Mouse (Mus musculus) cerebellum, adult 2 months (tissue): Measurements from ENCODE around the gene Slc25a23. TPM values are rescaled to one million over a fixed set of nuclear protein-coding genes. Genes with fewer than 3 reads are reported as not detected.

ENCODE experiments used
- DNase-seq, 2 experiments: peaks; one replicate each; pipeline ENCODE4 v3.0.0; 2021
- H3K27ac ChIP-seq: fragments of 200-500 bp; 2 replicates; pipeline ENCODE4 v1.5.1; 2012; ENCODE audit warnings: low read length, control low read depth, inconsistent platforms; ENCODE audit not compliant: insufficient read depth
- H3K27me3 ChIP-seq: fragments of 200-500 bp; 2 replicates; pipeline ENCODE4 v1.6.1; 2012; ENCODE audit warnings: inconsistent platforms, mild to moderate bottlenecking, low read length, moderate library complexity; ENCODE audit not compliant: control insufficient read depth, insufficient read depth
- H3K4me1 ChIP-seq: fragments of 200-500 bp; 2 replicates; pipeline ENCODE4 v1.6.1; 2011; ENCODE audit warnings: low read length; ENCODE audit not compliant: control insufficient read depth, insufficient read depth
- H3K4me3 ChIP-seq: fragments of 200-500 bp; replicated peaks from 2 replicates; pipeline ENCODE3; 2011; ENCODE audit warnings: mild to moderate bottlenecking, low read depth, low read length, control low read depth; ENCODE audit not compliant: insufficient read depth
- CTCF ChIP-seq: fragments of 200-500 bp; IDR thresholded peaks from 2 replicates; pipeline ENCODE4 v1.5.1; 2011; ENCODE audit warnings: low read depth, mild to moderate bottlenecking, control low read depth, low read length, moderate library complexity, borderline replicate concordance; ENCODE audit not compliant: insufficient read depth
- POLR2A ChIP-seq: fragments of 200-500 bp; IDR thresholded peaks from 2 replicates; pipeline ENCODE4 v1.6.1; 2011; ENCODE audit warnings: low read length, control low read depth, borderline replicate concordance; ENCODE audit not compliant: insufficient read depth
- WGBS: fragments of 180-500 bp; shearing (Covaris S2); methylation state at CpG from one replicate; pipeline ENCODE4 v1.1.7; 2018; 5-methylcytosine and 5-hydroxymethylcytosine counted together
- polyA plus RNA-seq: library from polyadenylated mRNA; depleted of rRNA; stranded (reverse); fragments of >200 nt; gene quantifications from 2 replicates; pipeline ENCODE4 v1.2.3, GENCODE M21; 2012

The Slc25a23 gene
- polyA plus RNA-seq, 1 experiment = 178 TPM

DNA sequence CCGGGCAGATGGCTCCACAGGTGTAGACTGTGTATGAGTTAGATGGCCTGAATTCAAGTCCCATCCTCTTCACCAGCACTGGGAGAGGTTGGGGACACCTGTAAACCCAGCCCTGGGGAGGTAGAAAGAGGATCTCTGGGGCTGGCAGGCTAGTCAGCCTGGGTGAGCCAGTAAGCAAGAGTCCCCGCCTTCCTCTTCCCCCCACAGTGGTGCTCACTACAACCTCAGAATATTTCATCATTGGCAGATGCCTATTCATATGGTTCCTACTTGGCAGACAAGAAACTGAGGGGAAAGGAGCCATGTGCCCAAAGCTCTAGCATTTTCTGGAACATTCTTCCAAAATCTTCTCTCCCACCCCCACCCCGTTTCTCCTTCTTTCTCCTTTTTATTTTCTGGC lies 10.8 kb downstream of the Slc25a23 start:
- no peak for TF ChIP-seq POLR2A
- no peak for TF ChIP-seq CTCF
- no peak for DNase-seq
- H3K27ac ChIP-seq = no peak overlapping the region
- WGBS = 94% methylated on average over 3 of the region's 3 CpGs
- H3K27me3 ChIP-seq = no peaks in the 10 kb centered on the region; the same call in 1 of the 2 replicates
- no peaks in the 10 kb centered on the region for H3K4me1 ChIP-seq
- H3K4me3 ChIP-seq = no peak overlapping the region

DNA sequence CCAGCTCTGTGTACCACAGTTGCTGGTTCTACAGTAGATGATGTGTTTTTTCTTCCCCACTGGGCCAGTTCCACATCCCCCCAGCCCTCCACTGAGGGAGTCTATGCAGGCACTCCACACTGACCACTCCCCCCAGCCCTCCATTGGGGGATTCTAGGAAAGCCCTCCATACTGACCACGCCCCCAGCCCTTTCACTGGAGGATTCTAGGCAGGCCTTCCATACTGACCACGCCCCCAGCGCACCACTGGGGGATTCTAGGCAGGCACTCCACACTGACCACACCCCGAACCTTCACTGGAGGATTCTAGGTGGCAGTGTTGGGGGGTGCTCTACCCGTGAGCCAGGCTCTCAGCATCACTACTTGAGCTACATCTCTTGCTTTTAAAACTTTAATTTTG lies 12.3 kb downstream of the Slc25a23 start:
- no peak for TF ChIP-seq CTCF
- no peak for TF ChIP-seq POLR2A
- DNase-seq = no peak
- Histone ChIP-seq H3K27ac (no peak overlapping the region), H3K4me3 (no peak overlapping the region), H3K4me1 (no peaks in the 10 kb centered on the region), H3K27me3 (no peaks in the 10 kb centered on the region; the same call in 1 of the 2 replicates)
- 60% methylated on average over 5 of the region's 5 CpGs for WGBS

DNA sequence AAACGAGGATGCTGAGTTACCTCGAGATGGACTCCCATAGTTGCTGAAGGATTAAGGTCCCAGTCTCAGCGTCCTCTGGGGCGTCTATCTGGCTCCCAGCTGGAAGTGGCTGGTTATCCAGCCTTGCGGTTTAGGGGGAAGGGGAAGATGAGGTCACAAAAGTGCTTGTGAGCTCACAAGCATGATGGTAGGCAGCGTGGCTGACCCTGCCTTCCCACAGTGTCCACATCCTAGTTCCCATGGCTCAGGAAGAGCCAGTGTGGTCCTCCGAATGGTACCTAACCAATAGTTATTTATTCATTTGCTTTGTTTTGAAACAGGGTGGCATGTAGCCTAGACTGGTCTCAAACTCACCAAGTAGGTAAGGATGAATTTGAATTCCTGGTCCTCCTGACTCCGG lies 18.1 kb downstream of the Slc25a23 start, which contains the start of gene Slc25a41:
Slc25a41 (minus strand) TSS at position 101 of the 400 bp plus-strand sequence.
- no peak for DNase-seq
- H3K4me1 ChIP-seq = no peaks in the 10 kb centered on the region
- H3K27ac ChIP-seq = no peak within 1 kb of the TSS
- no peaks in the 10 kb centered on the region for H3K27me3 ChIP-seq
- WGBS = 71% methylated on average over 8 of the region's 8 CpGs
- no peak within 1 kb of the TSS for H3K4me3 ChIP-seq
- no peak for TF ChIP-seq CTCF
- no peak for TF ChIP-seq POLR2A

DNA sequence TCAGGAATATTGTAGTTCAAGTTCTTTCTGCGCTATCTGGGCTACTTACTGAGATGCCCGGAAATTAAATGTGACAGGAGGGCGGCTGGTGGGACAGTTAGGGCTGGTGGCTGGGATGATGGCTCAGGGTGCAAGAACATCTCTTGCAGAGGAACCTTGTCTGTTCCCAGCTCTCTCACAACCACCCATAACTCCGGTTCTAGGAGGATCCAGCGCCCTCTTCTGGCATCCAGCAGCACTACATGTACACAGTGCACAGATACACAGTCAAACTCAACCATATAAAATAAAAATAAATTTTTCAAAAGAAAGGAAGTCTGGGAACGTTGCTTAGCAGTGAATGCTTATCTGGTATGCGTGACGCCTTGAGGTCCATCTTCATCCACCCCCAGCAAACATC lies 20.7 kb downstream of the Slc25a23 start:
- no peak for TF ChIP-seq POLR2A
- peak; percentile 14; the same call in 1 of the 2 replicates for TF ChIP-seq CTCF
- no peaks in the 10 kb centered on the region for H3K4me1 ChIP-seq
- DNase-seq = no peak
- 37% methylated on average over 8 of the region's 8 CpGs for WGBS
- H3K4me3 ChIP-seq = no peak overlapping the region
- H3K27ac ChIP-seq = no peak overlapping the region
- no peaks in the 10 kb centered on the region for H3K27me3 ChIP-seq

DNA sequence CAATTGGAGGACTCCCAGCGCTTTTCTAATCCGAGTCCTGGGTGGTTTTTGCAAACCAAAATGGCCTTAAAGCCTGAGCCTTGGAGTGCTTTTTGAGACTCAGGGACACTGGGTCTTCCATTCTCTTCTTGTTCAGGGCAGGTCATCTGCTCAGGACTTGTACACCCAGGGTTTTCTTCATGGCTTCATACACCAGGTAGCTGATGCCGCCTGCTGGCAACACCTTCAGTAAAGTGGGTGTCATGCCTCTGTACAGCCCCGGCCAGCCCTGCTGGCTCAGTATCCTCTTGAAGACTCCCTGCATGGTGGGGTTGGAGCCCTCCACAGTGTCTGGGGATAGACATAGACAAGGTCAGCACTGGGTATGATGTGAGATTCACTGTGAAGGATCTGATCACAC lies 26.8 kb downstream of the Slc25a23 start:
- H3K27me3 ChIP-seq = no peaks in the 10 kb centered on the region
- no peak overlapping the region for H3K4me3 ChIP-seq
- peaks cover 5% of the 10 kb centered on the region for H3K4me1 ChIP-seq
- TF ChIP-seq CTCF (no peak), POLR2A (no peak)
- DNase-seq = peak in 1 of 2 experiments; percentile 30
- 86% methylated on average over 4 of the region's 4 CpGs for WGBS
- 0 out of 2 replicates have a peak overlapping the region, but pooled peaks have one; percentile 30 for H3K27ac ChIP-seq

DNA sequence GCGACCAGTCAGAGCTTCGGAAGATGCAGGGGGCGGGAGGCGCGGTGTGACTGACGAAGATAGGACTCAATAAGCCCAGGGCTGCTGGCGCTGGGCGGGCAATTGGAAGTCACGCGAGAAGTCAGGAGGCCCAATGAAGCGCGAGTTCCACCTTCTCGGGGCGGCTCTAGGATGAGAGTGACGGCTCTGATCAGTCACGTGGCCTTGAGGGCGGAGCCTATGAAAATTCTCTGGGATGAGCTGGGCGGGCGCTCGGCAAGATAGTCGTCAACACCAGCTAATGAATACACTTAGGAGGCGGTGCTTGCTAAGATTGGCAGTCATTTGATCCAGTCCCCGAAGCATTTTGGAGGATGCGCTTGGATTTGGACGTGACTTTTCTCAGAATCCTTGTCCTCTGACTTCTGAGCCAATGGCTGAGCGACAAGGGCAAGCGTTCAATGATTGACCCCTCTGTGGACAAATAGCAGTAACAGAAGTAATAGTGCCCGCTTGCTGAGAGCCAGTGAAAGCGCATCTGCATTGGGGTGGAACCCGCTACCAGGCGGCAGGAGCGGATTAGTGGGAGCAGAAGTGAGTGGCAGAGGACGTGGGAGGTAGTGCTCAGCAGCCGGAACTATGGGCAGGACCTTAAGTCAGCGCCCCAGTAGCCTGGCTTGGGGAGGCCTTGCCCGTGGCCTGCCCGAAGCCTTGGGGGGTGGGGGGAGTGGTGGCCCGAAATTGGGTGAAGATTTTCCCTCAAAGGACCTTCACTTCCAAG lies 27.8 kb downstream of the Slc25a23 start:
- Histone ChIP-seq H3K27me3 (no peaks in the 10 kb centered on the region), H3K4me3 (peak overlapping the region; percentile 55), H3K27ac (peak overlapping the region; percentile 30), H3K4me1 (peaks cover 8% of the 10 kb centered on the region)
- WGBS = under 1% methylated on average over 38 of the region's 38 CpGs
- no peak for TF ChIP-seq CTCF
- TF ChIP-seq POLR2A = peak; percentile 86
- peak; percentile 99 to 100 for DNase-seq

DNA sequence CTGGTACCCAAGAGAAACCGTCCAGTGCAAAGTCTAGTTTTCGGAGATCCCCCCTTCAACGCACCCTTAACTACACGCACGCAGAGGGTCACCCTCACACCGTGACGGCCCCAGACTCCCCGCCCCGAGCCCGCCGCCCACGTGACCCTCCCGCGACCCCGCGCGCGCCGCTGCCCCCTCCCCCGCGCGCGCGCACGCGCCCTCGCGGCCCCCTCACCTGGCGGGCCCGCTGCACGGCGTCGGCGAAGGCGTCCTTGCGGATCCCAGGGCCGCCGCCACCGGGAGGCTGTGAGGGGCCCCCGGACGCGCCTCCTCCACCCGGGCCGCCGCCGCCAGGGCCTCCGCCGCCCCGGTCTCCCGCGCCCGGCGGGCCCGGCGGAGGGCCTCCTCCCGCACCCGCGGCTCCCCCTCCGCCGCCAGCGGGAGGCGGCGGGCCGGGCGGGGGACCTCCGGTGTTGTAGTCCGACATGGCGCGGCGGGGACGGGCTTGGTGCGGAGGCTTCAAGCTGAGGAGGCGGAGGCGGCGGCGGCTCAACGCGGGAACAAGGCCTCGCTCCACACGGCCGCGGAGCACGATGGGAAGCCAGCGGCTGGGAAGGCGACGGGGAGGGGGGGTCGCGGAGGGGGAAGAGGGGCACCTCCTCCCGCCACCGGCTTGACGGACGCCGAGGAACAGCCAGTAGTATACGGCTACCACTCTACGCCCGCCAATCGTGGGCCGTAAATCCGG lies 28.6 kb downstream of the Slc25a23 start, which contains the start of gene Khsrp:
Khsrp (minus strand) TSS at position 592 of the 730 bp plus-strand sequence.
- no peak for TF ChIP-seq CTCF
- TF ChIP-seq POLR2A = peak; percentile 70
- Histone ChIP-seq H3K27me3 (no peaks in the 10 kb centered on the region), H3K4me1 (peaks cover 8% of the 10 kb centered on the region), H3K27ac (peak within 1 kb of the TSS; percentile 60), H3K4me3 (peak within 1 kb of the TSS; percentile 82)
- DNase-seq = no peak
- WGBS = 1% methylated on average over 98 of the region's 99 CpGs

DNA sequence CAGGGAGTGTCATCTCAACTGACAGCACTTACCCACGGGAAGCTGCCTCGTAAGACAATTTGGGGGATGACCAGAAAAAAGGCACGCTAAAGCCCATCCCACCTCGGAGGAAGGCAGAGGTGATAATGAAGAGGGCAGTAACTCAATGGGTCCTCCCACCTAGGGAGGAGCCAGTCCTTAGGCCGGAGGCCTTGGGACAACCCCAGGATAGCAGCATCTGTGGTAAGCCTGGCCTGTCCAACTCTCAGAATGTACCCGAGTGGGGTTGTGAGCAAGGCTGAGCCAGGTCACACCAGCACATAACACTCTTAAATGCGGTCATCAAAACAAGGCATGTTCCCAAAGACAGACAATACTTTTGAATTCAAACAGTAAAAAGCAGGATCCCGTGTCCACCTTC lies 30.0 kb downstream of the Slc25a23 start:
- 18% methylated on average over 8 of the region's 8 CpGs for WGBS
- no peak overlapping the region for H3K27ac ChIP-seq
- peak overlapping the region; percentile 34 for H3K4me3 ChIP-seq
- DNase-seq = no peak
- no peaks in the 10 kb centered on the region for H3K27me3 ChIP-seq
- TF ChIP-seq POLR2A = no peak
- no peak for TF ChIP-seq CTCF
- H3K4me1 ChIP-seq = peaks cover 8% of the 10 kb centered on the region
